10 mouse cellular contexts compared by ENCODE assay signal in the genomic region with DNA sequence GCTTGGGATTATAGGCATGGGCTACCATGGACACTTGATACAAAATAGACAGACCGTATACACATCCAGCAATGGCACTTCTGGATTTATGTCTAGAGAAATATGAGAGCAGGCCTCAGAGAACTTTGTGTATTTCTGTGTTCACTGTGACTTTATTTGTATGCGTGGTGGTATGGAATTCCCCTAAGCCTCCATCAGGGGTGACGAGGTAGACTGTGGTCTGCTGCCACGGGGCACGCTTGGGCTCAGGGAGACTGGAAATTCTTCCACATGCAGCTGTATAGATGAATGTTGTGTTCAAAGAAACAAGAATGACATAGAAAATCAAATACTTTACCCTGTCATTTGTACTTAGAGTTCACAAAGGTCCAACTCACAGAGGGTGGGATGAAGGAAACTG.
"Had no signal": no experiment of that assay in that cellular context is flagged by ENCODE, and none has a peak within 500 bp of the region (broad histone marks: within the 10 kb centered on the region; RNA-seq: fewer than 3 reads in every experiment).

No protein-coding gene starts in this region.

- H3K27me3 ChIP-seq: kidney, embryonic 15.5 days; limb, embryonic 15.5 days; liver, embryonic 13.5 days; neural tube, embryonic 12.5 days had no signal

- H3K4me2 ChIP-seq: kidney, embryonic 15.5 days; limb, embryonic 15.5 days; liver, embryonic 13.5 days; neural tube, embryonic 12.5 days had no signal

- H3K4me3 ChIP-seq: kidney, embryonic 15.5 days; limb, embryonic 15.5 days; liver, embryonic 13.5 days; neural tube, embryonic 12.5 days had no signal

- H3K9ac ChIP-seq: kidney, embryonic 15.5 days; limb, embryonic 15.5 days; liver, embryonic 13.5 days; neural tube, embryonic 12.5 days had no signal

- H3K4me1 ChIP-seq: kidney, embryonic 15.5 days; limb, embryonic 15.5 days; liver, embryonic 13.5 days; neural tube, embryonic 12.5 days had no signal

- H3K9me3 ChIP-seq: kidney, embryonic 15.5 days; limb, embryonic 15.5 days; liver, embryonic 13.5 days; neural tube, embryonic 12.5 days had no signal

- H3K27ac ChIP-seq: kidney, embryonic 15.5 days; limb, embryonic 15.5 days; liver, embryonic 13.5 days; neural tube, embryonic 12.5 days had no signal

- DNase-seq: kidney, postnatal 14 days; liver, embryonic 13.5 days; lung, adult 18-20 months; lung, postnatal 36 days; midbrain, embryonic 14.5 days; thymus, adult 18-20 months; thymus, postnatal 14 days had no signal
